Mouse (Mus musculus) gastrocnemius, adult 18-20 months (tissue): ENCODE measurements around the gene D630003M21Rik. TPM values are rescaled to one million over a fixed set of nuclear protein-coding genes. Genes with fewer than 3 reads are reported as not detected.

Experiments used
- DNase-seq: peaks from one replicate; pipeline ENCODE4 v3.0.0; 2021; ENCODE audit warnings: low spot score
- total RNA-seq, 2 experiments: library from RNA; stranded (reverse); gene quantifications; 2 replicates each; pipeline ENCODE4 v1.2.3; 2021

The D630003M21Rik gene
- total RNA-seq, 2 experiments from 2014 or later, result 1.2 to 1.7 TPM

DNA sequence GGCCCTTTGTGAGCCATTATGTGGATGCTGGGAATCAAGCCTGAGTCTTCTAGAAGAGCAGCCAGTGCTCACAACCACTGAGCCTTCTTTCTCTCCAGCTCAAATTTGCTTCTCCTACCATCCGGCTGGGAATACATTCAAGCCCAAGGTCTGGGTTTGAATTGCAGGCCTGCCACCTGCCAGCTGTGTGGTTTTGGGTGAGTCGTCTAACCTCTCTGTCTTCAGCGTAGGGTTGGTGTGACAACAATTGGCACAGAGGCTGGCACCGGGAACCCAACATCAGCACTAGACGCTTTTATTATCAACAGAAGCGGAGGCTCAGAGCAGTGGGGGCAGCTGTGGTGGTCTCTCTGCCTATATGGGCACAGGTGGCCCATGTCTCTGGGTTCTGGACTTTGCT is 30.2 kb downstream of the D630003M21Rik start:
- no peak for DNase-seq

GRCm38 (mm10) chr2:158197971-158198370 is 31.1 kb downstream of the D630003M21Rik start:
- no peak for DNase-seq

DNA sequence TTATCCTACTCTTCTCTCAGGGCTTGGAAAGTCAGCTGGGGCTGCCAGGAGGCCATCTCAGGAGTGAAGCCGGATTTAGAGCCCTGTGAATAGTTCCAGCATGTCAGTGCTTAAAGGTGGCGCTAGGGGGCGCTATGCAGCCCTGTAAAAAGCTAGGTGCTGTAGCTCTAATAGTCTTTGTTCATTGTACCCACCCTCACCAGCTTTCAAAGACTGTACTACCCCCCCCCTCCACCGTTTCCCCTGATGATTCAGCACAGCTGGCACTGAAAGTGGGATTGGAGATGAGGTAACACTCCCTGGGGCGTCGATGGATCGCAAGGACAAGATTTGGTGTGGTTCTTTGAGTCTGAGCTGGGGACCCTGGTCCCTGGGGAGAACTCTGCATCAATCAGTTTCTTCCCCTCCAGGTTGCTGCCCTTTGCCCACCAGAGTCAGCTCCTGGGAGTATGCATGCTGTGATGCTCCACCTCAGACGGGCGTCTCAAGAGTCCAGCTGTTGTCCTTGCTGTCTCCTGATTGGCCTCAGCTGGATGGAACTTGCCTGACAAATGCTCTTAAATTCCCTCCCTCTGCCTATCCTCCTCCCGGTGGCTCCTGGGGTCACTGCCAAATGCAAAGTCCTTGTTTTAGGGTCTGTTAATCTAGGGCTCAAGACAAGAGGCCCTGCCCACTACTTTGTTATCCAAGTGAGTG is 33.9 kb downstream of the D630003M21Rik start:
- peak; percentile 41 for DNase-seq

GRCm38 (mm10) chr2:158193611-158194336 is 35.2 kb downstream of the D630003M21Rik start:
- DNase-seq, result no peak

- DNase-seq, result peak; percentile 88
Measured at GRCm38 (mm10) chr2:158191098-158191497, 37.9 kb downstream of the D630003M21Rik start.

GRCm38 (mm10) chr2:158189451-158189850 is 39.6 kb downstream of the D630003M21Rik start:
- no peak for DNase-seq

GRCm38 (mm10) chr2:158186206-158186871 is 42.7 kb downstream of the D630003M21Rik start:
- DNase-seq, result no peak

DNA sequence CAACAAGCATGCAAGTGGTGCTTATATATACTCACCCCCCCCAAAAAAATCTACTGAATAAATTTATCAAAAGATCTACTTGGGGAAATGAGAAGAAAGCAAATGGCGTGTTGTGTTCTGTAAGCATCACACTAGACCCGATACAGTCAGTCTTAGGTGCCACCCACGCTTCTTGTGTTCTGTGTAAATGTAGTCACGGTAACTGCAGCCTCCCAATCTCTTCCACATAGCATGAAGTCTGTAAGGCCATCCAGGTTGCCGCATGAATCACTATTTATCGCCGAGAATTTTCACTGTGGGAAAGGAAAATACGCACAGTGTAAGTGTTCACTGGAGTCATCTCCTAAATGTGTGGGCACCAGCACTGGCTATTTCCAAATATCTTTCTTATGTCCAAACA is 45.8 kb downstream of the D630003M21Rik start:
- DNase-seq, result no peak

GRCm38 (mm10) chr2:158181932-158182331 is 47.1 kb downstream of the D630003M21Rik start:
- DNase-seq, result no peak

DNA sequence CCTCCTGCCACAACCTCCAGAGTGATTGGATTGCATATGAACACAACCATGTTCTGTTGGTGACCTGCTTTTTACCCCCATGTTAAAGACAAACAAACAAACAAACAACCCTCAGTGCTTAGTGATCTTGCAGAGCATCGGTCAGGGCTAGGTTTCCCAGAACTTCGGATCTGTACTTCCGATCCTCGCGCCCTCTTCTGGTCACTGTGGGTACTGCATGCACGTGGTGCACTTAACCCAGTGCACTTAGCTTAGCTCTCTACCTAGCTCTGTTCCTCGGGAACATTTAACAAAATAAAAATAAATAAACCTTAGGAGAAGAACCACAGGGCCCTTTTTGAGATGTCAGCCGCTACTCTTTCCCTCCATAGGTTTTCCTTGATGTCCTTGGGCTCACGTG is 48.2 kb downstream of the D630003M21Rik start:
- DNase-seq, result peak; percentile 42

GRCm38 (mm10) chr2:158179370-158180111 is 49.5 kb downstream of the D630003M21Rik start:
- DNase-seq, result peak; percentile 62

DNA sequence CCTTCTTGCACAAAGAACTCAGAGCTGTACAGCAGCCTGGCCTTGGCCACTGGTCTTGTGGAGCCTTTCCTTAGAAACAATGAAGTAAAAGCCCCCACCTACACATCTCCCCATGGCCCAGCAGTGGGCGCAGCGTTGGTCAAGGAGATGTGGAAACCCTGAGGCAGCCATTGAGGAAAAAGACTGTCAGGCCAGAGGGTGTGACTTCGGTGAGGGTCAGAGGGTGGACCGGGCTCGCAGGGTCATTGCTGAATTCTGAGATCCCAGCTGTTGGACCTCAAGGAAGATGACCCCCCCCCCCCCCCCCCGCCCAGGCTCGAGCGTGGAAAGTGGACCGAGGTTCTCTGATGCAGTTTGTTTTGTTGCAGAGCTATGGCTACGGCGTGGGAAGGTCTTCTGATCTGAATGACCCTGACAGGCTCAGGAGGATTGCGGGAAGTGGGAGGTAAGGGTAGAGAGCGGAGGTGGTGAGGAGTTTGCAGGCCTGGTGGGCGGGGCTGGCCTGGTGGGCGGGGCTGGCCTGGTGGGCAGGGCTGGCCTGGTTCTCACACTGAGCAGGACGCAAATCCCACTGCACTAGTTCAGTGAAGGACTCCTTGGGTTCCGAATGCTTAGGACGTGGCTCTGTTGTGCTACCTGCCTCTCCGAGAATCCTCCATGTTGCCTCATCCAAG is 50.2 kb downstream of the D630003M21Rik start:
- peak; percentile 82 for DNase-seq

GRCm38 (mm10) chr2:158178139-158178538 is 50.9 kb downstream of the D630003M21Rik start:
- DNase-seq, result no peak

DNA sequence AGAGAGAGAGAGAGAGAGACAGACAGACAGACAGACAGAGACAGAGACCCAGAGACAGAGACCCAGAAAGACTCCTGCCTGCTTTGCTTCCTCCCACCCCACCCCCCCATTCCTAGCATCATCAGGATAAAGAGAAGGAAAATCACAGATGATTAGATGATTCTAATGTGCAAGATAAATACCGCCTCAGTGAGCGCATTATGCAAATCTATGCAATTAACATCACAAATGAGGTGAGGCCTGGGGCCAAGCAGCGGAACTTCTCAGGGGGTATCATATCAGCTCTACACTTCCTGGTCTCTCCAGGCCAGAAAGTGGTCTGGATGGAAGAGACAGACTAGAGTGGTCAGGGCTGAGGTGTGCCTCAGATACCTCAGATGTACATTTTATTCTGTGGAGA is 51.4 kb downstream of the D630003M21Rik start:
- no peak for DNase-seq

GRCm38 (mm10) chr2:158176763-158177162 is 52.3 kb downstream of the D630003M21Rik start:
- no peak for DNase-seq

- DNase-seq, result no peak
Measured at GRCm38 (mm10) chr2:158175433-158175832, 53.6 kb downstream of the D630003M21Rik start.

GRCm38 (mm10) chr2:158174958-158175357 is 54.1 kb downstream of the D630003M21Rik start:
- DNase-seq, result no peak

DNA sequence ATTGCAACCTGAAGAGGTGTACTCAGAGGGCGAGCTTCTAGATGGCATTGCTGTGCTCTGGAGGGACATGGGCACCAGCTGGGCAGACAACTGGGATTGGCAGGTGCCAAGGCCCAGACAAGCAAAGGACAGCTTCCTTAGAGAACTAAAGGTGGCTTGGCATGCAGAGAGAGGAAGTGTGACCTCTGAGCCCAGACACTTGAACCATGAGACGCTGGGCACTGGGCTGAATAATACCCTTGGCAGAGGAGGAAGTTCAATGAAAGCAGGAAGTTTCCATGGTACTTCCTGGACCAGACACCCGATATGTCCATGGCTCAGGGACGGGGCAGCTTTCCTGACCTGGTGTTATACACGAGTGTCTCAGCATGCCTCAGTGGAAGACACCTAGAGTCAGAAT is 54.6 kb downstream of the D630003M21Rik start:
- no peak for DNase-seq

DNA sequence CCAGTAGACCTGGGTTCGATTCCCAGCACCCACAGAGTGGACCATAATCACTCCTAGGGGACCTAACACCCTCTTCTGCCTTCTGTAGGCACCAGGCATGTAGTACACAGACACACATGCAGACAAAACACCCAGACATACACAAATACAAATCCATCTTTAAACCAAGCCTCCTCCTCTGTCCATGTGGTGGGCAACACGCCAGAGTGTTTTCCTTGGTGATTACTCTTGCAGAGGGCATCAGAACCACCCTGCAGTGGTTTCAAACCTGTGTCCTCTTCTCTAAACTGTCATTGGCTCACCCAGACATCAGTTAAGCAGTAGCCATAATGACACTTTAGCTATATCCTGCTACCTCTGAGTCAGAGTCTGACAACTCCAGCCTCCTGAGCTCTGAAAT is 58.6 kb downstream of the D630003M21Rik start:
- DNase-seq, result no peak

- no peak for DNase-seq
Measured at GRCm38 (mm10) chr2:158169771-158170170, 59.3 kb downstream of the D630003M21Rik start.

- no peak for DNase-seq
Measured at GRCm38 (mm10) chr2:158169351-158169750, 59.7 kb downstream of the D630003M21Rik start.
